Mouse (Mus musculus) right cerebral cortex, postnatal 10 days (tissue): ENCODE results near the gene Rab8b.
"Not testable (repeated sequence)": the region's sequence is repeated elsewhere in the genome, so short reads cannot be mapped to it uniquely, and the experiment has no call there.

Experiments used
- DNase-seq, 2 experiments: peaks; one replicate each; pipeline ENCODE4 v3.0.0; 2021; ENCODE audit warnings: low spot score in 2 of 2

The Rab8b gene

GRCm38 (mm10) chr9:66917216-66917891 is 2.1 kb downstream of the Rab8b start:
- DNase-seq, result no peak

- no peak for DNase-seq
These were observed 3.4 kb downstream of the Rab8b start for GRCm38 (mm10) chr9:66915869-66916785.

- DNase-seq, result no peak
These were observed 4.1 kb downstream of the Rab8b start for GRCm38 (mm10) chr9:66915401-66915800.

GRCm38 (mm10) chr9:66914540-66914939 is 4.9 kb downstream of the Rab8b start:
- DNase-seq, result no peak

- DNase-seq, result not testable (repeated sequence)
These were observed 6.1 kb downstream of the Rab8b start for GRCm38 (mm10) chr9:66913254-66913934.

- DNase-seq, result no peak
These were observed 7.2 kb downstream of the Rab8b start for GRCm38 (mm10) chr9:66912304-66912703.

GRCm38 (mm10) chr9:66910677-66911076 is 8.8 kb downstream of the Rab8b start:
- no peak for DNase-seq

GRCm38 (mm10) chr9:66909922-66910321 is 9.6 kb downstream of the Rab8b start:
- DNase-seq, result no peak

- DNase-seq, result no peak
These were observed 11.6 kb downstream of the Rab8b start for GRCm38 (mm10) chr9:66907746-66908397.

- DNase-seq, result no peak
These were observed 12.4 kb downstream of the Rab8b start for GRCm38 (mm10) chr9:66907126-66907525.

GRCm38 (mm10) chr9:66905990-66906389 is 13.5 kb downstream of the Rab8b start:
- no peak for DNase-seq

GRCm38 (mm10) chr9:66899526-66899925 is 20.0 kb downstream of the Rab8b start:
- no peak for DNase-seq

GRCm38 (mm10) chr9:66899072-66899471 is 20.4 kb downstream of the Rab8b start:
- no peak for DNase-seq

GRCm38 (mm10) chr9:66897851-66898250 is 21.6 kb downstream of the Rab8b start:
- DNase-seq, result no peak

- no peak for DNase-seq
These were observed 22.5 kb downstream of the Rab8b start for GRCm38 (mm10) chr9:66896951-66897350.

GRCm38 (mm10) chr9:66895995-66896394 is 23.5 kb downstream of the Rab8b start:
- no peak for DNase-seq

GRCm38 (mm10) chr9:66895035-66895779 is 24.3 kb downstream of the Rab8b start:
- no peak for DNase-seq

GRCm38 (mm10) chr9:66894421-66894820 is 25.1 kb downstream of the Rab8b start:
- no peak for DNase-seq

GRCm38 (mm10) chr9:66892456-66892855 is 27.0 kb downstream of the Rab8b start:
- DNase-seq, result not testable (repeated sequence)

- DNase-seq, result peak in 1 of 2 experiments; percentile 35
These were observed 31.4 kb downstream of the Rab8b start for GRCm38 (mm10) chr9:66887960-66888610.
